Mouse (Mus musculus) retina, postnatal 1 day (tissue): ENCODE data around the gene Phpt1.
A peak's percentile ranks its signal among the peaks of the same experiment; 100 is the strongest.

Experiments
- DNase-seq: peaks from one replicate; pipeline ENCODE4 v3.0.0-alpha.2; 2012

Phpt1 gene

GRCm38 (mm10) chr2:25574579-25575431, at the start of gene Phpt1, which contains the start of gene Mamdc4:
Phpt1 (minus strand) TSS chr2:25575224.
Mamdc4 (minus strand) TSS chr2:25574845.
- peak; percentile 99 for DNase-seq

- peak; percentile 89 for DNase-seq
Measured at GRCm38 (mm10) chr2:25621229-25622200, 46.5 kb upstream of the Phpt1 start, which contains the start of gene Tmem141. Tmem141 (minus strand) TSS chr2:25622005.

- no peak for DNase-seq
Measured at GRCm38 (mm10) chr2:25620852-25621228, 45.8 kb upstream of the Phpt1 start.

- DNase-seq = no peak
Measured at GRCm38 (mm10) chr2:25620386-25620785, 45.4 kb upstream of the Phpt1 start.

- no peak for DNase-seq
Measured at GRCm38 (mm10) chr2:25617578-25617977, 42.6 kb upstream of the Phpt1 start, which contains the start of gene Ccdc183. Ccdc183 (minus strand) TSS chr2:25617678.

GRCm38 (mm10) chr2:25616398-25616797, 41.4 kb upstream of the Phpt1 start:
- peak; percentile 5 for DNase-seq

- DNase-seq = no peak
Measured at GRCm38 (mm10) chr2:25608671-25609070, 33.6 kb upstream of the Phpt1 start.

GRCm38 (mm10) chr2:25607761-25608622, 33.0 kb upstream of the Phpt1 start, which contains the start of gene Rabl6:
Rabl6 (minus strand) TSS chr2:25608521.
- peak; percentile 93 for DNase-seq

GRCm38 (mm10) chr2:25602526-25602925, 27.5 kb upstream of the Phpt1 start:
- no peak for DNase-seq

GRCm38 (mm10) chr2:25600037-25600436, 25.0 kb upstream of the Phpt1 start:
- no peak for DNase-seq

- DNase-seq = no peak
Measured at GRCm38 (mm10) chr2:25598749-25599148, 23.7 kb upstream of the Phpt1 start.

- no peak for DNase-seq
Measured at GRCm38 (mm10) chr2:25596765-25597510, 21.9 kb upstream of the Phpt1 start.

- no peak for DNase-seq
Measured at GRCm38 (mm10) chr2:25591863-25592262, 16.8 kb upstream of the Phpt1 start.

- no peak for DNase-seq
Measured at GRCm38 (mm10) chr2:25588227-25588907, 13.3 kb upstream of the Phpt1 start.

GRCm38 (mm10) chr2:25587290-25587689, 12.3 kb upstream of the Phpt1 start:
- no peak for DNase-seq

- no peak for DNase-seq
Measured at GRCm38 (mm10) chr2:25585601-25586000, 10.6 kb upstream of the Phpt1 start.

GRCm38 (mm10) chr2:25584856-25585255, 9.8 kb upstream of the Phpt1 start:
- DNase-seq = no peak

GRCm38 (mm10) chr2:25584152-25584551, 9.1 kb upstream of the Phpt1 start:
- no peak for DNase-seq

- DNase-seq = no peak
Measured at GRCm38 (mm10) chr2:25583571-25583970, 8.5 kb upstream of the Phpt1 start.

- DNase-seq = no peak
Measured at GRCm38 (mm10) chr2:25583120-25583481, 8.1 kb upstream of the Phpt1 start.
